Comparison of ENCODE assay signal across 26 mouse cellular contexts in genomic region chr4:87990940-87991339, GRCm38 (mm10). TPM values are rescaled to one million over a fixed set of nuclear protein-coding genes. Genes with fewer than 3 reads are reported as not detected.
DNase-seq lines count a peak whose midpoint lies in the region; ATAC-seq and TF ChIP-seq lines count a peak whose summit lies in the region.
"Had no signal": no experiment of that assay in that cellular context is flagged by ENCODE, and none has a peak within 500 bp of the region (broad histone marks: within the 10 kb centered on the region; RNA-seq: fewer than 3 reads in every experiment).

No protein-coding gene starts in this region.

- H3K9ac ChIP-seq in forebrain, embryonic 13.5 days = no peak overlapping the region
- H3K9ac ChIP-seq in heart, adult 2 months (ENCODE audit: low read depth, low read length) = no peak overlapping the region
- no peak overlapping the region for H3K9ac ChIP-seq in kidney, embryonic 16.5 days (replicated peaks; ENCODE audit: low read length)
- H3K9ac ChIP-seq: embryonic facial prominence, embryonic 13.5 days; embryonic facial prominence, embryonic 15.5 days; forebrain, embryonic 12.5 days; forebrain, embryonic 15.5 days had no signal

- H3K9me3 ChIP-seq in forebrain, embryonic 13.5 days (replicated peaks) = no peaks in the 10 kb centered on the region
- no peaks in the 10 kb centered on the region for H3K9me3 ChIP-seq in forebrain, embryonic 10.5 days
- no peaks in the 10 kb centered on the region for H3K9me3 ChIP-seq in kidney, embryonic 16.5 days (ENCODE audit: low read length)
- H3K9me3 ChIP-seq: embryonic facial prominence, embryonic 13.5 days; embryonic facial prominence, embryonic 15.5 days; forebrain, embryonic 12.5 days; forebrain, embryonic 15.5 days; G1E had no signal

- peak; percentile 36; the same call in 1 of the 2 replicates for ATAC-seq in forebrain, embryonic 13.5 days
- ATAC-seq in kidney, embryonic 16.5 days (ENCODE audit: low FRiP score, low TSS enrichment) = 0 out of 2 replicates have a peak, but pooled peaks have one; percentile 12
- ATAC-seq: CD4-positive, CD25-positive, alpha-beta regulatory T cell, adult 4 months; forebrain, embryonic 15.5 days had no signal

- H3K4me1 ChIP-seq in forebrain, embryonic 13.5 days = peaks cover 26% of the 10 kb centered on the region
- peaks cover 36% of the 10 kb centered on the region for H3K4me1 ChIP-seq in forebrain, embryonic 10.5 days
- no peaks in the 10 kb centered on the region; the same call in 1 of the 2 replicates for H3K4me1 ChIP-seq in heart, adult 2 months (ENCODE audit: control insufficient read depth, insufficient read depth, low read length)
- peaks cover 8% of the 10 kb centered on the region for H3K4me1 ChIP-seq in kidney, embryonic 16.5 days (ENCODE audit: insufficient read depth, low read length)
- H3K4me1 ChIP-seq: embryonic facial prominence, embryonic 15.5 days had no signal

- TF ChIP-seq EP300 in heart, adult 2 months (IDR thresholded peaks at IDR 0.05; ENCODE audit: insufficient read depth, low read depth, low read length) = no peak

- intact Hi-C loops in heart, adult 2 months (cut with DNase I) = no loop called here

- H3K4me2 ChIP-seq in forebrain, embryonic 13.5 days = no peak overlapping the region
- H3K4me2 ChIP-seq in kidney, embryonic 16.5 days (replicated peaks; ENCODE audit: low read depth, low read length) = no peak overlapping the region
- H3K4me2 ChIP-seq: embryonic facial prominence, embryonic 13.5 days; embryonic facial prominence, embryonic 15.5 days; forebrain, embryonic 12.5 days; forebrain, embryonic 15.5 days had no signal

- H3K79me2 ChIP-seq in heart, adult 2 months (replicated peaks; ENCODE audit: control insufficient read depth, insufficient read depth, low read length) = no peaks in the 10 kb centered on the region

- TF ChIP-seq POLR2A in heart, adult 2 months (IDR thresholded peaks at IDR 0.05; ENCODE audit: insufficient read depth, low read depth, low read length) = no peak

- H3K36me3 ChIP-seq in forebrain, embryonic 13.5 days (ENCODE audit: poor library complexity, severe bottlenecking) = peaks cover 3% of the 10 kb centered on the region
- H3K36me3 ChIP-seq in forebrain, embryonic 10.5 days (replicated peaks) = peaks cover 12% of the 10 kb centered on the region
- no peaks in the 10 kb centered on the region; the same call in 1 of the 2 replicates for H3K36me3 ChIP-seq in heart, adult 2 months (ENCODE audit: control insufficient read depth, insufficient read depth, low read length)
- H3K36me3 ChIP-seq in kidney, embryonic 16.5 days (ENCODE audit: insufficient read depth, low read length) = no peaks in the 10 kb centered on the region
- H3K36me3 ChIP-seq: embryonic facial prominence, embryonic 15.5 days; forebrain, embryonic 15.5 days had no signal

- H3K27ac ChIP-seq in forebrain, embryonic 13.5 days = no peak overlapping the region
- H3K27ac ChIP-seq in forebrain, embryonic 10.5 days = no peak overlapping the region
- no peak overlapping the region for H3K27ac ChIP-seq in heart, adult 2 months
- peak overlapping the region; percentile 10; the same call in 1 of the 2 replicates for H3K27ac ChIP-seq in kidney, embryonic 16.5 days (ENCODE audit: low read length)
- H3K27ac ChIP-seq: embryonic facial prominence, embryonic 13.5 days; embryonic facial prominence, embryonic 15.5 days; forebrain, embryonic 12.5 days; forebrain, embryonic 15.5 days had no signal

- H3K4me3 ChIP-seq in forebrain, embryonic 13.5 days = no peak overlapping the region
- H3K4me3 ChIP-seq in forebrain, embryonic 10.5 days = no peak overlapping the region
- no peak overlapping the region for H3K4me3 ChIP-seq in heart, adult 2 months
- H3K4me3 ChIP-seq in kidney, embryonic 16.5 days (ENCODE audit: low read length) = no peak overlapping the region
- H3K4me3 ChIP-seq: embryonic facial prominence, embryonic 13.5 days; embryonic facial prominence, embryonic 15.5 days; erythroblast, embryonic 14.5 days; forebrain, embryonic 12.5 days; forebrain, embryonic 15.5 days had no signal

- no peak for TF ChIP-seq CTCF in heart, adult 2 months (IDR thresholded peaks at IDR 0.05)

- DNase-seq in forebrain, embryonic 10.5 days (ENCODE audit: extremely low spot score, low spot score) = no peak
- DNase-seq in heart, adult 11 months = peak; percentile 75
- no peak for DNase-seq in heart, adult 2 months
- no peak for DNase-seq in kidney, postnatal 14 days
- DNase-seq in MN1 (ENCODE audit: low spot score) = peak; percentile 30
- DNase-seq in cerebellum, postnatal 10 days = no peak
- DNase-seq: adrenal gland, adult 2 months; adrenal gland, postnatal 10 days; adrenal gland, postnatal 25 days; B cell, adult 2 months; cerebellum, adult 11-12 months; cerebellum, adult 2 months; cerebellum, adult 9-10 months; cerebellum, postnatal 14 days; cerebellum, postnatal 36 days; embryo, embryonic 11 days had no signal

- 35% methylated on average over 5 of the region's 5 CpGs for WGBS in forebrain, embryonic 13.5 days
- WGBS in forebrain, embryonic 10.5 days = 72% methylated on average over 5 of the region's 5 CpGs
- WGBS in heart, adult 2 months = 95% methylated on average over 5 of the region's 5 CpGs
- 63% methylated on average over 5 of the region's 5 CpGs for WGBS in kidney, embryonic 16.5 days

- no peaks in the 10 kb centered on the region for H3K27me3 ChIP-seq in forebrain, embryonic 13.5 days
- no peaks in the 10 kb centered on the region for H3K27me3 ChIP-seq in forebrain, embryonic 10.5 days (ENCODE audit: poor library complexity, severe bottlenecking)
- H3K27me3 ChIP-seq in heart, adult 2 months (ENCODE audit: control insufficient read depth, insufficient read depth, low read length) = no peaks in the 10 kb centered on the region
- H3K27me3 ChIP-seq in kidney, embryonic 16.5 days (ENCODE audit: insufficient read depth, low read length) = no peaks in the 10 kb centered on the region
- H3K27me3 ChIP-seq: CH12.LX; embryonic facial prominence, embryonic 13.5 days; embryonic facial prominence, embryonic 15.5 days; forebrain, embryonic 12.5 days; forebrain, embryonic 15.5 days had no signal

RNA-seq across cellular contexts. Expression of gene Mllt3, which starts 42.2 kb away (rescaled TPM):
- 107 and 116 TPM in 2 replicates for polyA plus RNA-seq in forebrain, embryonic 13.5 days (2015; fragmentation: Nextera tagmentation; extraction: Ambion mirVana)
- 51.8 and 55.6 TPM in 2 replicates for polyA plus RNA-seq in forebrain, embryonic 10.5 days (2016; fragmentation: Nextera tagmentation; extraction: Ambion mirVana)
- total RNA-seq in heart, adult 2 months (2021) = 10 to 100 TPM; 11.0 to 15.2 TPM
- polyA plus RNA-seq in heart, adult 2 months (2012; rRNA removed) = 3.8 and 7.3 TPM in 2 replicates
- 27.5 and 34.8 TPM in 2 replicates for polyA plus RNA-seq in kidney, embryonic 16.5 days (2015; fragmentation: Nextera tagmentation; extraction: Ambion mirVana)

Comparison
In these comparisons a context has a peak if more than half of its experiments do, and no peak if none do; other contexts are left out.
1. DNase-seq: peak in heart, adult 11 months (single experiment) and MN1 (single experiment); none in forebrain, embryonic 10.5 days (single experiment), heart, adult 2 months (0 of 2), kidney, postnatal 14 days (single experiment) and cerebellum, postnatal 10 days (0 of 2).